Mouse (Mus musculus) embryonic facial prominence, embryonic 15.5 days (tissue): ENCODE data around the gene Spata19. TPM values are rescaled to one million over a fixed set of nuclear protein-coding genes. Genes with fewer than 3 reads are reported as not detected.
A peak's percentile ranks its signal among the peaks of the same experiment; 100 is the strongest.

Experiments
- ATAC-seq: fragments of 200-750 bp; cut with Nextera tagmentation; 2 replicates; pipeline ENCODE4 v1.8.0; 2017; ENCODE audit warnings: low read depth, moderate TSS enrichment; ENCODE audit not compliant: insufficient number of reproducible peaks, low FRiP score, low TSS enrichment
- H3K27ac ChIP-seq: fragments of 300-500 bp; sonication (generic); replicated peaks from 2 replicates; pipeline ENCODE4 v1.5.1; 2015; ENCODE audit warnings: mild to moderate bottlenecking, inconsistent platforms
- H3K27me3 ChIP-seq: fragments of 300-500 bp; sonication (generic); 2 replicates; pipeline ENCODE4 v1.6.1; 2015; ENCODE audit warnings: inconsistent platforms
- H3K36me3 ChIP-seq: fragments of 300-500 bp; sonication (generic); 2 replicates; pipeline ENCODE4 v1.6.1; 2015; ENCODE audit warnings: mild to moderate bottlenecking, inconsistent platforms
- H3K4me1 ChIP-seq: fragments of 300-500 bp; sonication (generic); 2 replicates; pipeline ENCODE4 v1.6.1; 2015; ENCODE audit warnings: inconsistent platforms
- H3K4me2 ChIP-seq: fragments of 300-500 bp; sonication (generic); replicated peaks from 2 replicates; pipeline ENCODE4 v1.6.1; 2015; ENCODE audit warnings: mild to moderate bottlenecking, inconsistent platforms
- H3K4me3 ChIP-seq: fragments of 300-500 bp; sonication (generic); replicated peaks from 2 replicates; pipeline ENCODE4 v1.5.1; 2015; ENCODE audit warnings: mild to moderate bottlenecking, inconsistent platforms
- H3K9ac ChIP-seq: fragments of 300-500 bp; sonication (generic); 2 replicates; pipeline ENCODE4 v1.6.1; 2015; ENCODE audit warnings: inconsistent platforms
- H3K9me3 ChIP-seq: fragments of 300-500 bp; sonication (generic); replicated peaks from 2 replicates; pipeline ENCODE4 v1.6.1; 2016; ENCODE audit warnings: inconsistent platforms
- WGBS: fragments of 180-500 bp; shearing (Covaris S2); methylation state at CpG from one replicate; pipeline ENCODE4 v1.1.7; 2015; 5-methylcytosine and 5-hydroxymethylcytosine counted together
- polyA plus RNA-seq: library from polyadenylated mRNA; unstranded; fragments of >200 nt; fragmentation: Nextera tagmentation; extraction: Ambion mirVana; gene quantifications from 2 replicates; pipeline ENCODE4 v1.2.1, GENCODE M21; 2015

Spata19 gene
- polyA plus RNA-seq, 1 experiment from 2014 or later, result not detected

GRCm38 (mm10) chr9:27433301-27433700 is 36.7 kb downstream of the Spata19 start:
- H3K9me3 ChIP-seq, result no peaks in the 10 kb centered on the region
- H3K27me3 ChIP-seq, result no peaks in the 10 kb centered on the region
- ATAC-seq, result no peak
- 81% methylated on average over 7 of the region's 7 CpGs for WGBS
- no peak overlapping the region for H3K4me2 ChIP-seq
- no peak overlapping the region for H3K9ac ChIP-seq
- H3K36me3 ChIP-seq, result no peaks in the 10 kb centered on the region
- H3K4me1 ChIP-seq, result peaks cover 14% of the 10 kb centered on the region; the same call in 1 of the 2 replicates
- no peak overlapping the region for H3K27ac ChIP-seq
- H3K4me3 ChIP-seq, result no peak overlapping the region

GRCm38 (mm10) chr9:27435936-27436335 is 39.3 kb downstream of the Spata19 start:
- no peak overlapping the region for H3K9ac ChIP-seq

GRCm38 (mm10) chr9:27437391-27438061 is 40.9 kb downstream of the Spata19 start:
- no peaks in the 10 kb centered on the region for H3K36me3 ChIP-seq
- H3K27ac ChIP-seq, result 0 out of 2 replicates have a peak overlapping the region, but pooled peaks have one; percentile 48
- WGBS, result 49% methylated on average over 7 of the region's 7 CpGs
- H3K4me2 ChIP-seq, result no peak overlapping the region
- H3K4me1 ChIP-seq, result peaks cover 11% of the 10 kb centered on the region; the same call in 1 of the 2 replicates
- ATAC-seq, result peak; percentile 40; the same call in 1 of the 2 replicates
- H3K4me3 ChIP-seq, result no peak overlapping the region
- no peaks in the 10 kb centered on the region for H3K9me3 ChIP-seq
- no peaks in the 10 kb centered on the region for H3K27me3 ChIP-seq
- no peak overlapping the region for H3K9ac ChIP-seq

More at GRCm38 (mm10) chr9:27435936-27436335, 39.3 kb downstream of the Spata19 start:
- no peak for ATAC-seq
- H3K36me3 ChIP-seq, result no peaks in the 10 kb centered on the region
- peaks cover 11% of the 10 kb centered on the region; the same call in 1 of the 2 replicates for H3K4me1 ChIP-seq
- no peak overlapping the region for H3K4me2 ChIP-seq
- no peak overlapping the region for H3K27ac ChIP-seq
- no peaks in the 10 kb centered on the region for H3K9me3 ChIP-seq
- 60% methylated on average over 9 of the region's 9 CpGs for WGBS
- H3K4me3 ChIP-seq, result no peak overlapping the region
- no peaks in the 10 kb centered on the region for H3K27me3 ChIP-seq

- Histone ChIP-seq H3K27me3 (no peaks in the 10 kb centered on the region), H3K4me2 (no peak overlapping the region), H3K27ac (no peak overlapping the region), H3K9me3 (no peaks in the 10 kb centered on the region), H3K4me3 (no peak overlapping the region), H3K4me1 (no peaks in the 10 kb centered on the region), H3K9ac (no peak overlapping the region), H3K36me3 (no peaks in the 10 kb centered on the region)
- no peak; the same call in 1 of the 2 replicates for ATAC-seq
- 39% methylated on average over 9 of the region's 9 CpGs for WGBS
Measured at GRCm38 (mm10) chr9:27449780-27450422, 53.3 kb downstream of the Spata19 start.

Other genes with a start within 250 kb of the Spata19 start
- gene Jam3, start 241.4 kb upstream of the Spata19 start, polyA plus RNA-seq, result 94.7 and 104 TPM in 2 replicates
- gene Igsf9b, start 97.6 kb upstream of the Spata19 start, polyA plus RNA-seq, result 2.6 and 2.8 TPM in 2 replicates